Mouse (Mus musculus) forebrain, embryonic 13.5 days (tissue): ENCODE measurements around the gene Sema3f. TPM values are rescaled to one million over a fixed set of nuclear protein-coding genes. Genes with fewer than 3 reads are reported as not detected.

ENCODE experiments used
- ATAC-seq: fragments of 200-750 bp; cut with Nextera tagmentation; 2 replicates; pipeline ENCODE4 v1.8.0; 2017
- H3K27ac ChIP-seq: fragments of 300-500 bp; sonication (generic); 2 replicates; pipeline ENCODE4 v1.5.1; 2015; ENCODE audit warnings: inconsistent platforms, mild to moderate bottlenecking, moderate library complexity
- H3K27me3 ChIP-seq: fragments of 300-500 bp; sonication (generic); 2 replicates; pipeline ENCODE4 v1.6.1; 2015; ENCODE audit warnings: mild to moderate bottlenecking, inconsistent platforms
- H3K36me3 ChIP-seq: fragments of 300-500 bp; sonication (generic); 2 replicates; pipeline ENCODE4 v1.6.1; 2015; ENCODE audit warnings: mild to moderate bottlenecking, inconsistent platforms; ENCODE audit not compliant: poor library complexity, severe bottlenecking
- H3K4me1 ChIP-seq: fragments of 300-500 bp; sonication (generic); 2 replicates; pipeline ENCODE4 v1.6.1; 2015; ENCODE audit warnings: inconsistent platforms
- H3K4me2 ChIP-seq: fragments of 300-500 bp; sonication (generic); 2 replicates; pipeline ENCODE4 v1.6.1; 2015; ENCODE audit warnings: inconsistent platforms, mild to moderate bottlenecking, moderate library complexity
- H3K4me3 ChIP-seq: fragments of 300-500 bp; sonication (generic); 2 replicates; pipeline ENCODE4 v1.5.1; 2015; ENCODE audit warnings: mild to moderate bottlenecking, inconsistent platforms
- H3K9ac ChIP-seq: fragments of 300-500 bp; sonication (generic); 2 replicates; pipeline ENCODE4 v1.6.1; 2015; ENCODE audit warnings: mild to moderate bottlenecking, inconsistent platforms
- H3K9me3 ChIP-seq: fragments of 300-500 bp; sonication (generic); replicated peaks from 2 replicates; pipeline ENCODE4 v1.6.1; 2016; ENCODE audit warnings: inconsistent platforms
- WGBS: fragments of 180-500 bp; shearing (Covaris S2); methylation state at CpG from one replicate; pipeline ENCODE4 v1.1.7; 2015; 5-methylcytosine and 5-hydroxymethylcytosine counted together
- polyA plus RNA-seq: library from polyadenylated mRNA; unstranded; fragments of >200 nt; fragmentation: Nextera tagmentation; extraction: Ambion mirVana; gene quantifications from 2 replicates; pipeline ENCODE4 v1.2.1, GENCODE M21; 2015

Gene Sema3f
- polyA plus RNA-seq, 1 experiment from 2014 or later: 6.8 TPM

DNA sequence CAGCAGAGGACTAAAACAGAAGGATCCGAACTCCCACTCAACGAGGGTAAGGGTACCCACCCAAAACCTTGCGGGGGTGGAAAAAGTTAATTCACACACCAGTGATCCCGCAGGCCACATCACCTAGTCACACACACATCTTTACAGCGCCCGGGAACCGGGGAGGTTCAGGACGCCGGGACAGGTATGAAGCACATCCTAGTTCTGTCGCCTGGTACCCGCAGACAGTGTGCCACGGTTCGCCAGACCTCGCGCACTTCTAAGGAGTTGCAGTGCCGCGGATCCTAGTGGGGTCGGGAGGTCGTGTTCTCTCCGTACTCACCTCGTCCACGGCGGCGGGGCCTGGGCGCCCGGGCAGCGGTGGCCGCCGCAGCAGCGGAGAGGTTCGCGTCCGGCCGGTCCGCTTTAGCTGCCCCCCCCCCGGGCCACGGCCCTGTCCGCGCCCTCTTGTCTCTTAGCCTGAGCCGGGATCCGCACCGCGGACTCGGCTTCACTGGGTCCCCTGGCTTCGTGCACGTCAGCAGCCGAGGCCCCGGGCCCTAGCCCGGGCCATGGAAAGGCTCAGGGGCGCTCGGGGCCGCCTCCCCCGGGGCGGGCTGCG, 1.1 kb downstream of the Sema3f start:
- ATAC-seq: no peak

DNA sequence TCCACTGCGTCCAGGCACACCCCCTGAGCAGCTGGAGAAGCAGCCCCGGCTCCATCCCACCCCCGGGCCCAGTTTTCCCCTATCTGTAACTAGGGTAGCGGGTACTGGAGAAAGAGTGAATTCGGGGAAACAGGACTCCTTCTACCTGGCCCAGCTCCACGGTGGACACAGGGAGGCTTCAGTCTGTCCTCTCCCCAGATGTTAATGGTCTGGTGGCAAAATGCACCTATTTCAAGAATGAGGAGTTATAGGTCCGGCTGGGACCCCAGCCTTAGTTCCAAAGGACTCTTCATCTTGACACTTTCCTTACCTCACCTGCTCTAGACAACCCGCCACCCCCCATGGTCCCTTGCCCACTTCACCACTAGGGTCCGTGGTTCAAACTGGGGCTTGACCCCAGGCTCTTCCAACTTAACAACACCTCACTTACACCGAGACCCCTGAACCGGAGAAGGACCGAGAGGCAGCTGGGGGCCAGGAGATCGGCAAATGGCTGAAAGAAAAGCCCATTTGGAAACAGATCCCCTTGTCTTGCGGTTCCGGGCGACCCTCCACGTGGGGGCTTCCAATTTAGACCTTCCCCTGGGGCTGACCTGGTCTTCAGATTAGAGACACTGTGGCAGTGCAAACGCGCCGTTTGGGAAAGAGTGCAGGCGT, 1.7 kb downstream of the Sema3f start:
- Histone ChIP-seq H3K4me1 (peaks cover 57% of the 10 kb centered on the region), H3K9me3 (no peaks in the 10 kb centered on the region), H3K9ac (peak overlapping the region; percentile 80), H3K36me3 (peaks cover 12% of the 10 kb centered on the region), H3K4me3 (peak overlapping the region; percentile 65), H3K27me3 (peaks cover 54% of the 10 kb centered on the region), H3K4me2 (peak overlapping the region; percentile 86), H3K27ac (peak overlapping the region; percentile 78)
- 8% methylated on average over 21 of the region's 21 CpGs for WGBS
- no peak for ATAC-seq

More for the DNA sequence above, 1.1 kb downstream of the Sema3f start:
- Histone ChIP-seq H3K36me3 (peaks cover 11% of the 10 kb centered on the region), H3K27ac (peak overlapping the region; percentile 70), H3K4me1 (peaks cover 56% of the 10 kb centered on the region), H3K27me3 (peaks cover 54% of the 10 kb centered on the region), H3K9me3 (no peaks in the 10 kb centered on the region), H3K4me3 (peak overlapping the region; percentile 65), H3K4me2 (peak overlapping the region; percentile 86), H3K9ac (peak overlapping the region; percentile 80)
- WGBS: under 1% methylated on average over 42 of the region's 55 CpGs

GRCm38 (mm10) chr9:107707701-107708438, 2.4 kb downstream of the Sema3f start:
- Histone ChIP-seq H3K9ac (peak overlapping the region; percentile 80), H3K4me1 (peaks cover 64% of the 10 kb centered on the region), H3K9me3 (no peaks in the 10 kb centered on the region), H3K4me2 (peak overlapping the region; percentile 86), H3K36me3 (peaks cover 12% of the 10 kb centered on the region), H3K27me3 (peaks cover 54% of the 10 kb centered on the region), H3K4me3 (peak overlapping the region; percentile 65), H3K27ac (peak overlapping the region; percentile 78)
- peak; percentile 37; the same call in 1 of the 2 replicates for ATAC-seq
- WGBS: 3% methylated on average over 16 of the region's 17 CpGs

DNA sequence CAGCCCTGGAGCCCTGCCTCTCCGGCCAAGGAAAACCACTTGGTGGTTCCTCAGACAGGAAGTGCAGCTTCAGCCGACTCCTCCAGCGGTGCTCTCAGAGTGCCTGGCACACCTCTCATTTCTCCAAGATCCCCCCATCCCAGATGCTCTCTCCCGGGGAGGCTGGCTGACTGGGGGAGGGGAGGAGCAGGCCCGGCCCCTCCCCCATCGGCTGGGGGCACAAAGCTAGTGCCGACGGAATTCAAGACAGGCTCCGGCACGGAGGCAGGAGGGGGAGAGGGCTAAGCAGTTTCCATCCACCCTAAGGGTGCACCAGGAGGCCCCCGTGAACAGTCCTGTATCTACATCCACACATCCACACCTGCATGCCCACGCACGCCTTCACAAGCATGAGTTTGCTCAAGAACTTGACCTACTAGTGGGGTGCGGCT, 3.5 kb downstream of the Sema3f start:
- Histone ChIP-seq H3K9me3 (no peaks in the 10 kb centered on the region), H3K27me3 (peaks cover 54% of the 10 kb centered on the region), H3K27ac (peak overlapping the region; percentile 78), H3K4me1 (peaks cover 73% of the 10 kb centered on the region), H3K36me3 (peaks cover 15% of the 10 kb centered on the region), H3K4me3 (peak overlapping the region; percentile 65), H3K4me2 (peak overlapping the region; percentile 86), H3K9ac (peak overlapping the region; percentile 80)
- 2% methylated on average over 14 of the region's 14 CpGs for WGBS
- ATAC-seq: no peak

DNA sequence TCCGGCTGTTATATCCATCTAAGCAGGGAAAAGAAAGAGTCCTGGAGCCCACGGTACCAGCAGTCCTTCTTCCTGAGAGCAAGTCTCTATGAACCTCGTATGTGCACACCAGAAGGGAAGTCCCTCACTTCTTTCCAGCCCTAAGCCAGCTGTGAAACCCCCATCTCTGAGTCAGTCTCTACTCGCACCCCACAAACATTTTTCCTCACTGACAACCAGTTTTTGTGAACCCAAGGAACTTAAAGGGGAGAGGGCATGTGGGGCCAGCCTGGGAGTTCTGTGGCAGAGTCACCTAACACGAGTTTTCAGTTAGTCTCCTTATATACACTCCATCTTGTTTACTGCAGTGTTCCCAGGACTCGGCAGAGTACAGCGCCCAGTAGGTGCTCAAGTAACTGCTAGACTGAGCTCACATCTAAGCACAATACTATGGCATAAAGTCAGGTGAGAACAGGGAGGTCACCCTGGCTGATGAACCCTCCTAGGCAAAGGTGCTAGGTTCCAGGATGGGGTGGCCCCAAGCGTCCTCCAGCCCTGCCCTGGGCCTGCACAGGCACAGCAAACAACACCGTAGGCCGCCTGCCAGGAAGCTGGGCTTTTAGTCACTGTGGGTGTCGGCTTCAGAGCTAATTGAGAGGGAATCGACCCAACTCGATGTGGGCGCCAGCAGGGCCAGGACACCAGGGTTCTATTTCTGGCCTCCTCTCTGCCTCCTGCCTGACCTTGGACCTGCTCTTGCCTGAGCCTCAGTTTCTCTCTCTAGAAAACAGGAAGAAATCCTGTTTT, 6.7 kb downstream of the Sema3f start:
- Histone ChIP-seq H3K27me3 (peaks cover 46% of the 10 kb centered on the region), H3K4me2 (no peak overlapping the region), H3K36me3 (peaks cover 15% of the 10 kb centered on the region), H3K9ac (0 out of 2 replicates have a peak overlapping the region, but pooled peaks have one; percentile 12), H3K4me1 (peaks cover 89% of the 10 kb centered on the region), H3K9me3 (no peaks in the 10 kb centered on the region), H3K27ac (no peak overlapping the region; the same call in 1 of the 2 replicates), H3K4me3 (no peak overlapping the region)
- 68% methylated on average over 14 of the region's 14 CpGs for WGBS
- no peak for ATAC-seq

- peaks cover 37% of the 10 kb centered on the region for H3K27me3 ChIP-seq
- peaks cover 89% of the 10 kb centered on the region for H3K4me1 ChIP-seq
- peak overlapping the region; percentile 12; the same call in 1 of the 2 replicates for H3K9ac ChIP-seq
- H3K27ac ChIP-seq: no peak overlapping the region
- no peaks in the 10 kb centered on the region for H3K9me3 ChIP-seq
- H3K4me2 ChIP-seq: no peak overlapping the region
- 64% methylated on average over 3 of the region's 3 CpGs for WGBS
- H3K36me3 ChIP-seq: peaks cover 15% of the 10 kb centered on the region
- no peak overlapping the region for H3K4me3 ChIP-seq
- no peak for ATAC-seq
These were observed 7.6 kb downstream of the Sema3f start for GRCm38 (mm10) chr9:107702606-107703185.

DNA sequence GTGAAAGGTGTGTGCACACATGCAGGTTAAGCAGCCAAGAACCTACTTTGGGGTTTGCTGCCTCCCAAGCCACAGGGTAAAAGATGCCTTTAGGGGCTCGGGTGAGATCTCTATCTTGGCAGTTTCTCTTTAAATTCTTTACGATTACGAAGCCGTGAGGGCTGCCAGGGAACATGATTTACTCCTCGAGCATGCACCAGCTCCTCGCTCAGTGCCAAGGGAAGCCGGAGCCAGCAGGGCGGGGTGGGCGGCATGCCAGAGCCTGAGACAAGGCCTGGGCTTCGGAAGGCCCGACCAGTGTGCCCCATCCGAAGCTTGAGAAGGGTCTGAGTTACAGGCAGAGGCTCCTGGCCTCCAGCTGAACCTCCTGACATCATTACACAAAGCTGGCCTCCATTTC, 8.7 kb downstream of the Sema3f start:
- Histone ChIP-seq H3K4me1 (peaks cover 89% of the 10 kb centered on the region), H3K36me3 (peaks cover 15% of the 10 kb centered on the region), H3K27me3 (peaks cover 30% of the 10 kb centered on the region), H3K27ac (0 out of 2 replicates have a peak overlapping the region, but pooled peaks have one; percentile 38), H3K9ac (peak overlapping the region; percentile 30; the same call in 1 of the 2 replicates), H3K9me3 (no peaks in the 10 kb centered on the region), H3K4me2 (peak overlapping the region; percentile 19; the same call in 1 of the 2 replicates), H3K4me3 (no peak overlapping the region)
- WGBS: 36% methylated on average over 12 of the region's 12 CpGs
- no peak for ATAC-seq

- H3K4me3 ChIP-seq: no peak overlapping the region
- peak overlapping the region; percentile 48 for H3K4me2 ChIP-seq
- H3K36me3 ChIP-seq: peaks cover 12% of the 10 kb centered on the region
- peak overlapping the region; percentile 51 for H3K9ac ChIP-seq
- peak overlapping the region; percentile 57 for H3K27ac ChIP-seq
- no peak for ATAC-seq
- no peaks in the 10 kb centered on the region for H3K9me3 ChIP-seq
- H3K4me1 ChIP-seq: peaks cover 88% of the 10 kb centered on the region
- 32% methylated on average over 6 of the region's 6 CpGs for WGBS
- peaks cover 32% of the 10 kb centered on the region for H3K27me3 ChIP-seq
These were observed 10.1 kb downstream of the Sema3f start for GRCm38 (mm10) chr9:107700114-107700571.

DNA sequence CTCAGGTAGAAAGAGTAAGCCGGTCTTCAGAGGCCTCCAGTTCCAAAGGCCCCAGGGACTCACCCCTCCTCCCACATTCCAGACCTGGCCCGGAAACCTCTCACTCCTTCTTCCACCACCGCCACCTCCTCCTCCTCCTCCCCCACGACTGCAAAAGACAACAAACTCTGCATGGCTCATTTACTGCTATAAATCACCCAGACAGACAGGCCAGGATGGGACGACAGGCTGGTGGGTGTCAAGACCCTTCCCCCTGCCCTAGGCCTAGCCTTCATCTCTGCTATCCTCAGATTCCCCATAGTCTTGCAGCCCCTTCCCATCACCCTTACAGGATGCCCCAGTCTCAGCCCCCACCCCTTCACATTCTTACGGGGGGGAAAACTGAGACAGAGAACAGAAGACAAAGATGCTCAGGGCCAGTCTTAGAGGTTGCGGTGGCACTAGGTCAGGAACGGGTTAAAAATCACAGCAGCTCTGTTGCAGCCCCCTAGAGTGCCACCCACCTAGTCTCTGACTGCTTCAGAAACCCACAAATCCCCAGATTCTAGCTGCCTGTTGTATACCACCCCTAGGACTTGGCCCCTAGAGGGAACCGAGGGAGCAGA, 10.8 kb downstream of the Sema3f start:
- Histone ChIP-seq H3K4me3 (no peak overlapping the region), H3K27me3 (peaks cover 30% of the 10 kb centered on the region), H3K4me2 (peak overlapping the region; percentile 48; the same call in 1 of the 2 replicates), H3K27ac (peak overlapping the region; percentile 57; the same call in 1 of the 2 replicates), H3K36me3 (peaks cover 6% of the 10 kb centered on the region), H3K4me1 (peaks cover 88% of the 10 kb centered on the region), H3K9ac (peak overlapping the region; percentile 51; the same call in 1 of the 2 replicates), H3K9me3 (no peaks in the 10 kb centered on the region)
- WGBS: 11% methylated on average over 9 of the region's 9 CpGs
- no peak for ATAC-seq

DNA sequence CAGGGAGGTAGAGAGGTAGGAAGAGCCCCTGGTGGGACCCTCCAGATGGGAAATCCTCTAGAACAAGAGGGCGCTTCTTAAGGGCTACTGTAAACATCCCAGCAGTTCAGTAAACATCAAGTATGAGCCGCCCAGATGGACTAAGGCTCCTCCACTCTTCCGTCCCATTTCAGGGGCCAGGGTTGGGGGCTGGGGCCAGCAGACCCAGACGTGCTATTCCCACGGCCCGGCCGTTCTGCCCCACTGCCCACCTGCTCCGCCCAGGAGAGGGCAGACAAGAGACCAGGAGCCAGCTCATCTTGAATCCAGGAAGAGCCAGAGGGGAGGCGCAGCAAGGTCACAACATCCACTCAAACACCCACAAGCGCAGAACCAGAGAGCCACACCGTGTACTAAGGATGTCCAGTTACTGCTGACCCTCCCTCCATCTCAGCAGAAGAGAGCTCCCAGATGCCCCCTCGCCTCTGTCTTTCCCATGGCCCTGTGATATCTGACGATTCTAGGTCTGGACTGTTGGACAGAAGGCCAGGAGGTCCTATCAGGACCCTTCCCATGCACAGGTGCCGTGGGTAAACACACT, 11.6 kb downstream of the Sema3f start:
- H3K36me3 ChIP-seq: peaks cover 3% of the 10 kb centered on the region
- H3K9me3 ChIP-seq: no peaks in the 10 kb centered on the region
- 0 out of 2 replicates have a peak overlapping the region, but pooled peaks have one; percentile 1 for H3K9ac ChIP-seq
- peak overlapping the region; percentile 48 for H3K4me2 ChIP-seq
- H3K4me1 ChIP-seq: peaks cover 81% of the 10 kb centered on the region
- H3K27ac ChIP-seq: no peak overlapping the region
- ATAC-seq: peak; percentile 9; the same call in 1 of the 2 replicates
- WGBS: 11% methylated on average over 14 of the region's 14 CpGs
- H3K4me3 ChIP-seq: no peak overlapping the region
- H3K27me3 ChIP-seq: peaks cover 30% of the 10 kb centered on the region
